Mouse (Mus musculus): ENCODE measurements around the gene Farp2. TPM values are rescaled to one million over a fixed set of nuclear protein-coding genes. Genes with fewer than 3 reads are reported as not detected.
A peak's percentile ranks its signal among the peaks of the same experiment; 100 is the strongest.
"Not testable (repeated sequence)": the region's sequence is repeated elsewhere in the genome, so short reads cannot be mapped to it uniquely, and the experiment has no call there.

Farp2 gene
- total RNA-seq, 4 experiments from 2014 or later: 17.1 to 26.1 (median 24.0) TPM

DNA sequence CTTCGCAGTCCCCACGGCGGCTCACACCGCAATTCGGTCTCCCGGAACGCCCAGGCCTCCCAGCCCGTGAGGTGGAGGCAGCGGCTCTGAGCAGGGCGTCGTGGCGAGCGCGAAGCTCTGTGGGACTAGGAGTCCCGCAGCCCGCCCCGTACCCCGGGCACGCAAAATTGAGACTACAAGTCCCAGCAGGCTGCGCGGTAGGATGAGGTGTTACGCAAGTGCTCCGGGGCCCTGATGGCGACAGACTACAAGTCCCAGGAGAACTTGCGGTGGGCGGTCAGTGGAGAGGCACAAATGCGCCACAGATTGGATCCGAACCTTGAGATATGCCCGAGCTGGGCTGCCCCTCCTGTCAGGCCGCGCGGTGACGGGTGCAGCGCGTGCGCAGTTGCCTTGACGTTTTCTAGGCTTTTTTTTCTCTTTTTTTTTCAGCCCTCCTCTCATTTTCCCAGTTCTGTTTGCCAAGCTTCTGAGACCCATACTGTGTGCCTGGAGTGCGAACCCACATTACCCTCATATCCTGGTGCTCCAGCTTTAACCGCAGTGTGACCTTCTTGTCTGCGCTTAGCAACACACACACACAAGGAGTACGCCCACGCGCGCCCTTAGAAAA is 123.8 kb downstream of the Farp2 start:
- peak; percentile 99 for DNase-seq

DNA sequence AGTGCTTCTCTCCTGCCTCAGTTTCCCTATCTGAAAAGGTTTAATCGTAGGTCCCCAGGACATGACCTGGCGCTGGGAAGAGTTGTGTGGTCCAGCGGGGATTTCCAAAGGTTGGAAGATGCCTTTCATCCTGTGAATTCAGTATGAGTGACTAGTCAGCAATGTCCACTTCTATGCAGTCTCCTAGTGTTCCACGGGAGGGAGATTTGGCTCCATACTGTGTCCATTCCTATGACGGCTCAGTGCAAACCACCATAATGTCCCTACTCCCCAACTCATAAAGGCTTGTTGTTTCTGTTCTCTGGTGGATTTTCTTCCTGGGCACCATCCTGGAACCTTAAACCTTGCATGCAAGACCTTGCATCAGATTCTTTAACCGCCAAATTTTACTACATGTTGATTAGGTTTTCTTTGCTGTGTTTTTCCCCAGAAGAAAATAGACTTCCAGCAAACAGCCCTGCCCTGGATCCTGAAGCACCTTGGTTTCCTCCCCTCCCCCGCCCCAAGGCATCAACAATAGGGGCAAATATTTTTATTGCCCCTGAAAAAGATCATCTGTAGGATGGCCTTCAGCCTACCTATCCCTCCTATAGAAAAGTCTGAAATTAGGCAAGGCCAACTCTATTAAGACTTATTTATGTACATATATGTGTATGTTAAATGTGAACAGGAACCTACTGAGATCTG is 124.5 kb downstream of the Farp2 start:
- no peak for DNase-seq

DNA sequence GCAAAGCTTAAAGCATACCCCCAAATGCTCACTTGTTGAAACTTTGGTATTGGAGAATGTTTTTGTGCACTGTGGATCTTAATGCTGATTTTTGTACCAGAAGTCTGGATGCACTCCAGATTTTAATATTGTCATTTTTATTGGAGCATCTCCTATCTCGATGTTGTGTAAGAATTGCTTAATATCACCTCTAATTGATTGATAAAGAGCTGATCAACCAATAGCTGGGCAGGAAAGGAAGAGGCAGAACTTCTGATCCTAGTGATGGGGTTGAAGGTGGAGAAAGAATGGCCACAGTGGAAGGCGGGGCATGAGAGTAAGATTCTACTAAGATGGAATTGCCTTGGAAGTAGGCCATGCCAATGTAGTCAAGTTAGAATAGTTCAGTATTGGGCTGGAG is 130.1 kb downstream of the Farp2 start:
- DNase-seq: no peak

DNA sequence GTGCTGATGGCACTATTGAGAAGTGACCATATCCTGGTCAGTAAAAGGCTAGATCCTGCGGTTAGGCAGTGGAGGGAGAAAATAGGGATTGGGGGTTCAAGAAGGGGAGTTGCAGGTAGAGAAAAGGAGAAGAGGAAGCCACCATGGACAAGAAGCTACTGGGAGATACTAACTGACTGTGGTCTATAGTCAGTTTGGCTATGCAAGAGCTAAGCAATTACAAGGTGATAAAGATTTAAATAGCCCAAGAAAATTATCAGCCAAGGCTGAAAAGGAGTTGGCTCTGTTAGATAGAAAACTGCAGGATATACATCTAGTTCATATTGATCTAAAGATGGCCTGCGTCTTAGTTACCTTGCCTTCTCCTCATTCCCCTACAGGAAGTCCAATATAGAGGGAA is 130.8 kb downstream of the Farp2 start:
- DNase-seq: no peak

DNA sequence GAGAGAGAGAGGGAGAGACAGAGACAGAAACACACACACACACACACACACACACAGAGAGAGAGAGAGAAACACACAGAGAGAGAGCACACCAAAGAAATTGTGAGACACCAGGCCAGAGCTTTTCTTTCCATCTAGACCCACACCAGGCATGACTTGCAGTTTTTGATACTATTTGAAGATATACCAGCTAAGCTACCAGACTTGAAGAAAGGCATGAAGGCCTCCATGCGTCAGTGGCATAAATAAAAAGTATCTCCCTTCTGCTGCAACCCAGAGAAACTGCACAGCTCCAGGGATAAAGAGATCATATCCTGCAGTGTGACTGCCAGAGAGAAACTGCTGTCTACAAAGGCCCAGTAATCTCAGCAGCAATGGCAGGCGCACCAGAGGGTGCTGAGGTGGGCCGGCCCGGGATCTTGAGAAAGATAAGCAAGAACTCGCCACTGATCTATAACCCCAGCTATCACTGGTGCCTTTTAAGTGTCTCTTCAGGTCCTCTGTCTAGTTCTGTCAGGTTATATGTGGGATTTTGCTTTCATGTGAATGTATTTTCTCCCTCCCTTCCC is 137.8 kb downstream of the Farp2 start:
- no peak for DNase-seq

DNA sequence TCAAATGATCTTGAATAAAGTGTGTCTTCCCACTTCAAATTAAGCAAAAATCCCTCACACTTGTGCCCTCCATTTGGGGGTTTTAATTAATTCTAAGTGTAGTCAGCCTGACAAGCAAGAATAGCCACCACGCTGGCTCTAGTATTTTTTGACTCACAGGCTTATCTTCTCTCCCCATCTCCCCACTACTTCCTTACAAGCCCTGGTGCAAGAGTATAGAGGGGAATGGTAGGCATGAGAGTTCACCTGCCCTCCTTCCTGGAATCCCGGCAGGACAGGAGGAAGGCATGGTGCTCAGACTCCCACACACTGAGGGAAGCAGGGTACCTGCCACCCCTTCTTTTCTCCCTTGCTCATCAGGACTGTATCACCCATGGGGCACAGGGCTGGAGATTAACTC is 142.4 kb downstream of the Farp2 start:
- no peak for DNase-seq

DNA sequence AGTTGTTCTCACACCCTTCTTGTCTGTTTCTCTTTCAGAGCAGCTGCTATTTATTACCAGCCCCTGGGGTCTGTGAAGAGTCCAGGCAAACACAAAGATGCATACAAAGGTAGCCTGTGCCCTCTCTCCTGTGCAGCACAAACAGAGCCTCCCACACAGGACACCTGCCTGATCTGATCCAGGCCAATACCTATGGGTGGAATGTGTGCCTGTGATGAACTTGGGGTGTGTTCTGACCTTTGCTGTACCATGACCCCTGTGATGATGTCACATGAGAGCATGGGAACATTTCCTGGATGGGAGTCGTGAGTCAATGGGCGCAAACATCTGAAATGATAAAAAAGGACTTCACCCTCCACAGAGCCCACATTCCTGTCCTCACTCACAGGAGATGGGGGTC is 142.9 kb downstream of the Farp2 start:
- DNase-seq: no peak

DNA sequence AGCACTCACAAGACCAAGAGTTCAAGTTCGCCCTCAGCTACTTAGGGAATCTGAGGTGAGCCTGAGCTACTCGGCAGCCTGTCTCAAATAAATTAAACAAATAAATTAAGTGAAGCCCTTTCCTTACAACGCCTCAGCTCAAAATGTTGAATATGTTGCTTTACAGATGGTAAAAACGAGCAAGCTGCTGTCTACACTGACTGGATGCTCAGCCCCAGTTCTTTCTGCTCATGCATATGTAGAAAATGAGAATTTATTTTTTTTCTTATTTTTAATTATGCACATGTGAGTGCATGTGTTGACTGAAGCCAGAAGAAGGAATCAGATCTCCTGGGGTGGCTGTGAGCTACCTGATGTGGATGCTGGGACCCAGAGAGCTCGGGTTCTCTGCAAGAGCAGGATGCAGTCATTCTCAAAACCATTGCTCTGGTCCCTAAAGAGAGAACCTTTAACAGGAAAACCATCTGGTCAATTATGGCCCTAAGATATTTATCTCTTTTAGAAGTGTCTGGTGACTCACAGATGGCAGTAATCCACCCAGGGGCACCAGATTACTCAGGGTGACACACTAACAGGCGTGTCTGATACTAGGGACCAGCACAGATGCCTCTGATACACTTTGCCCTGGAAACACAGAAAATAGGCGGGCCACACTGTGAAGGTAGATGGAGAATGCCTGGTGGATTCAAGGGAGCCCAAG is 144.6 kb downstream of the Farp2 start:
- no peak for DNase-seq

DNA sequence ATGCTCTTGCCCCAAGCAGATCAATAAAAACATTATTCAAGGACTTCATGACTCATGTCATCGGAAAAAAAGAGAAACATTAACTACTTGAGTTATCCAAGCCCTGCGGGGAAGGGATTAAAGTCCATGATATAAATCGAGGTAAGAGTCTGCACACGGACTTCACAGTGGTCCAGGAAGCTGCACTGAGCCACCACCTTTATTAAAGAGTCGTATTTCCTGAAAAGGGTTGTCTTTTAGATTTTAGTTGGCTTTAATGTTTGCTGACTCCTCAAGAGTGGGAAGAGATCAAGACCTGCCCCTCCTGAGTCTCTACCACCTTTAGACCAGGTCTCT is 145.1 kb downstream of the Farp2 start:
- DNase-seq: no peak

DNA sequence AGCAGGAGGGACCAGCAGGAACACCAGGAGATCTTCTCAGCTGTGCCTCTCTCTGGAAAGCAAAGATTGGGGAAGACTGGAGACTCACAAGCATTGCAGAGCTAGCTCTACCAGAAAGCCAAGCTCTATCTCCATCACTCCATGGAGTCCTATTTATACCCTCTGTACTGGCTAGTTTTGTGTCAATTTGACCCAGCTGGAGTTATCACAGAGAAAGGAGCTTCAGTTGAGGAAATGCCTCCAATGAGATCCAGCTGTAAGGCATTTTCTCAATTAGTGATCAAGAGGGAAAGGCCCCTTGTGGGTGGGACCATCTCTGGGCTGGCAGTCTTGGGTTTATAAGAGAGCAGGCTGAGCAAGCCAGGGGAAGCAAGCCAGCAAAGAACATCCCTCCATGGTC is 146.7 kb downstream of the Farp2 start, which contains the start of gene Stk25:
Gene Stk25, minus strand, starts transcription at position 101 of the 400 bp plus-strand sequence.
- not testable (repeated sequence) for DNase-seq

DNA sequence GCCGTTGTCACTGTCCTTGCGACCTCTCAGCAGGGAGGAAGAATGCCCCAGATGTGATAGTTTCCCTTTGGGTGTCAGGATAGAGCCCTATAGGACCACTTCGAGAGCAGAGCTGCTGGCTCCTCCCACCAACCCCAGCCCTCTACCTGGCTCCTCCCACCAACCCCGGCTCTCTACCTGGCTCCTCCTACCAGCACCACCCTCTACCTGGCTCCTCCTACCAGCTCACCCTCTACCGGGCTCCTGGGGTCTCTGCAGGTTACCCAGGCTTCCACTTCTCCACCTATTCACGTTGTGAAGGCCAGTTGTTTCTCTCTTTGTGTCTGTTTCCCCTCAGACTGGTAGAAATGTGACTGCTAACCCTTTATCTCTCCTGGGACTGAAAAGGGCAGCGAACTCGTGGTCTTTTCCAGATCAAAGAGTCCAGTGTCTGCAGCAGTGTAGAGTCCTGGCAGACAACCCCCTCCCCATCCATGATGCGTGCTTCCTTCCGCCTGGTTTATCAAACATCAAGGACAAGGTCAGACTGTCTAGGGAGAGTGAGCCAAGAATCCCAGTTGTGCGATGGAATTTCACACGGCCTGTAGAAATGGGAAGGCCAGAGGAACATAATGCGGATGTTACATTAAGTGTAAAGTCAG is 156.0 kb downstream of the Farp2 start:
- DNase-seq: peak; percentile 71

DNA sequence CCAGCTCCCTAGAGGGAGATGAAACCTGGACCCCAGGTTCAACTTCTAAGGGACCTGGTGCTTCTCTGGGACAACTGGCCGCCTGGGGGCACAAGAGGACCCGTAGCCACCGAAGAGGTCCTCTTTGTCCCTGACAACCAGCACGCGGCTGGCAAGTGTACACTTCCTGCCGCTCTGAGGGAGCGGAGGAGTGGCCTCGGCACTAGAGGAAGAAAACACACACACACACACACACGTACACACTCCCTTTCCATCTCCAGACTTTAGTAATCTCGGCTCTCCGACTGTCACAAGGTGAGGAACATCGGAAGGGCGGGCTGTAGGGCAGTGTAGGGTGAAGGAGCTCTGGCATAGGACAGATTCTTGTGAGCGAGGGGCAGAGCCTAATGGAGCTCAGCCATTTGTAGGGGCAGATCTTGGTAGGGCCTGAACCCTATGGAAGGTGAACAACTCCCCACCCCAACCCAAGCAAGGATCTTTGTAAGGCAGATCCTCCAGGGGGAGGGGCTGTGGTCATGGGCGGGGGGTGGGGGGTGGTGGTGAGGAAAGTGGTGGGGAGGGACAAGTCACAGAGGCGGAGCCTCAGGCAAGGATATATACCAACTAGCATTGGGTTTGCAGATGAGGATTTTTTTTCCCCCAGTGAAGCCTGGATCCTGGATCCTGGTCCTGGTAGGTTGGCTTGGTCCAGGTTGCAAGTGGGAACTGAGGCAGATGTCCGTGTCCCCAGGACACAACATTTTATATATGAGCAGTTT is 157.1 kb downstream of the Farp2 start:
- peak; percentile 74 for DNase-seq

DNA sequence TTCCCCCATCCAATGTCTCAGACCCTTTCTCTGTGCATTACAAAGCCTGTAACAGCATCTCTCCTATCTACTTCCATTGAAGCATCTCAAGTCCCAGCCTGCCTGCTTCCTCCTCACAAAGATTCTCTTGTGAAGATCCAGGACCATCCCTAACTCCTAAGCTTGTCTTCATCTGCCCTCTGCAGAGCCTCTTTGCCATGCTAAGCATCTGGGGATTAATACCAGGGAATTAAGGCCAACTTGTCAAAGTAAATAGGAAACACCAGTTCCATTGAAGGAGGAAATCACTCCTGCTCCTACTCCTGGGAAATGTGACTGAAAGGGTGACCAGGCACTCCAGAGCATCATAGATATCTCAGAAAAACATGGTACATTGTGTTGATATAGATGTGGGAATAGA is 158.1 kb downstream of the Farp2 start:
- DNase-seq: no peak

Other genes starting within 250 kb of the Farp2 start
- gene Mterf4, start 206.2 kb upstream of the Farp2 start, total RNA-seq (2022): 10 to 100 TPM; 25.1 to 28.8 (median 26.1) TPM
- gene Ppp1r7, start 169.2 kb upstream of the Farp2 start, total RNA-seq (2022): 10 to 100 TPM; 31.1 to 46.5 (median 35.7) TPM
- 1 to 10 TPM; 4.9 to 7.9 (median 5.8) TPM for gene Pask, start 168.6 kb upstream of the Farp2 start, total RNA-seq (2022)
- gene Ano7, start 138.1 kb upstream of the Farp2 start, total RNA-seq (2022): not detected
- gene Hdlbp, start 33.3 kb upstream of the Farp2 start, total RNA-seq (2022): 100 to 1,000 TPM; 299 to 422 (median 334) TPM
- gene Stk25, start 146.6 kb downstream of the Farp2 start, total RNA-seq (2022): 100 to 1,000 TPM; 135 to 201 (median 170) TPM
- 10 to 100 TPM in 3 of 4 experiments, 1 to 10 TPM in 1; 9.1 to 13.5 (median 11.1) TPM for gene Bok, start 173.6 kb downstream of the Farp2 start, total RNA-seq (2022)
- gene Atg4b, start 239.4 kb downstream of the Farp2 start, total RNA-seq (2022): 100 to 1,000 TPM in 2 of 4 experiments, 10 to 100 TPM in 2; 80.6 to 135 (median 109) TPM
- gene Thap4, start 242.8 kb downstream of the Farp2 start, total RNA-seq (2022): 10 to 100 TPM; 45.0 to 54.2 (median 51.8) TPM